Comparison of ENCODE assay signal across 9 mouse cellular contexts in genomic region chr4:132303484-132303883, GRCm38 (mm10). TPM values are rescaled to one million over a fixed set of nuclear protein-coding genes. Genes with fewer than 3 reads are reported as not detected.
DNase-seq lines count a peak whose midpoint lies in the region; ATAC-seq and TF ChIP-seq lines count a peak whose summit lies in the region.
"Not testable (repeated sequence)": the region's sequence is repeated elsewhere in the genome, so short reads cannot be mapped to it uniquely, and the experiment has no call there.
"Had no signal": no experiment of that assay in that cellular context is flagged by ENCODE, and none has a peak within 500 bp of the region (broad histone marks: within the 10 kb centered on the region; RNA-seq: fewer than 3 reads in every experiment).

No protein-coding gene starts in this region.

- peak overlapping the region; percentile 80 for H3K4me2 ChIP-seq in embryonic facial prominence, embryonic 15.5 days (replicated peaks)
- peak overlapping the region; percentile 60 for H3K4me2 ChIP-seq in hindbrain, embryonic 13.5 days
- H3K4me2 ChIP-seq in kidney, embryonic 16.5 days (replicated peaks; ENCODE audit: low read depth, low read length), result peak overlapping the region; percentile 74
- H3K4me2 ChIP-seq in liver, embryonic 12.5 days, result peak overlapping the region; percentile 92
- peak overlapping the region; percentile 58 for H3K4me2 ChIP-seq in neural tube, embryonic 14.5 days (ENCODE audit: low read depth, low read length)

- 41% methylated on average over 6 of the region's 6 CpGs for WGBS in embryonic facial prominence, embryonic 15.5 days
- WGBS in heart, adult 2 months, result 53% methylated on average over 6 of the region's 6 CpGs
- 43% methylated on average over 6 of the region's 6 CpGs for WGBS in hindbrain, embryonic 13.5 days
- 38% methylated on average over 6 of the region's 6 CpGs for WGBS in kidney, embryonic 16.5 days
- WGBS in liver, embryonic 12.5 days (ENCODE audit: insufficient replicate concordance), result 31% methylated on average over 6 of the region's 6 CpGs
- 47% methylated on average over 6 of the region's 6 CpGs for WGBS in midbrain, embryonic 10.5 days
- 51% methylated on average over 6 of the region's 6 CpGs for WGBS in neural tube, embryonic 14.5 days

- DNase-seq in G1E (ENCODE audit: low spot score); heart, adult 2 months; midbrain, embryonic 10.5 days (ENCODE audit: low spot score): not testable (repeated sequence)

- peak overlapping the region; percentile 45; the same call in 1 of the 2 replicates for H3K27ac ChIP-seq in embryonic facial prominence, embryonic 15.5 days (replicated peaks)
- H3K27ac ChIP-seq in heart, adult 2 months; hindbrain, embryonic 13.5 days; kidney, embryonic 16.5 days (ENCODE audit: low read length); midbrain, embryonic 10.5 days (replicated peaks); neural tube, embryonic 14.5 days (ENCODE audit: low read depth, low read length): not testable (repeated sequence)
- peak overlapping the region; percentile 67; the same call in 1 of the 2 replicates for H3K27ac ChIP-seq in liver, embryonic 12.5 days

- H3K9ac ChIP-seq in embryonic facial prominence, embryonic 15.5 days; heart, adult 2 months (ENCODE audit: low read depth, low read length): not testable (repeated sequence)
- H3K9ac ChIP-seq in hindbrain, embryonic 13.5 days, result peak overlapping the region; percentile 71
- peak overlapping the region; percentile 68; the same call in 1 of the 2 replicates for H3K9ac ChIP-seq in kidney, embryonic 16.5 days (replicated peaks; ENCODE audit: low read length)
- peak overlapping the region; percentile 78 for H3K9ac ChIP-seq in liver, embryonic 12.5 days
- H3K9ac ChIP-seq in neural tube, embryonic 14.5 days (replicated peaks; ENCODE audit: low read depth, low read length), result peak overlapping the region; percentile 48; the same call in 1 of the 2 replicates

- ATAC-seq in G1E (ENCODE audit: extremely low read depth, insufficient number of reproducible peaks, low FRiP score, poor library complexity, severe bottlenecking); embryonic facial prominence, embryonic 15.5 days (ENCODE audit: insufficient number of reproducible peaks, low FRiP score, low TSS enrichment, low read depth); hindbrain, embryonic 13.5 days (ENCODE audit: low FRiP score); kidney, embryonic 16.5 days (ENCODE audit: low FRiP score, low TSS enrichment); liver, embryonic 12.5 days; neural tube, embryonic 14.5 days (ENCODE audit: low read depth): not testable (repeated sequence)

- H3K36me3 ChIP-seq in G1E (replicated peaks); embryonic facial prominence, embryonic 15.5 days; heart, adult 2 months (ENCODE audit: control insufficient read depth, insufficient read depth, low read length); hindbrain, embryonic 13.5 days; kidney, embryonic 16.5 days (ENCODE audit: insufficient read depth, low read length); liver, embryonic 12.5 days; midbrain, embryonic 10.5 days; neural tube, embryonic 14.5 days (ENCODE audit: control insufficient read depth, insufficient read depth, low read length): not testable (repeated sequence)

- intact Hi-C loops in heart, adult 2 months (cut with DNase I), result not testable (repeated sequence)

- H3K27me3 ChIP-seq in G1E (ENCODE audit: insufficient read depth, low read length); embryonic facial prominence, embryonic 15.5 days; heart, adult 2 months (ENCODE audit: control insufficient read depth, insufficient read depth, low read length); hindbrain, embryonic 13.5 days; kidney, embryonic 16.5 days (ENCODE audit: insufficient read depth, low read length); liver, embryonic 12.5 days (replicated peaks); midbrain, embryonic 10.5 days (ENCODE audit: low read depth, poor library complexity, severe bottlenecking); neural tube, embryonic 14.5 days (ENCODE audit: control insufficient read depth, insufficient read depth, low read length): not testable (repeated sequence)

- not testable (repeated sequence) for H3K9me3 ChIP-seq in G1E (replicated peaks); embryonic facial prominence, embryonic 15.5 days (replicated peaks); hindbrain, embryonic 13.5 days; kidney, embryonic 16.5 days (ENCODE audit: low read length); liver, embryonic 12.5 days (replicated peaks); midbrain, embryonic 10.5 days (replicated peaks); neural tube, embryonic 14.5 days (ENCODE audit: control insufficient read depth, low read length)

- TF ChIP-seq POLR2A in heart, adult 2 months (IDR thresholded peaks at IDR 0.05; ENCODE audit: insufficient read depth, low read depth, low read length), result not testable (repeated sequence)

- TF ChIP-seq EP300 in heart, adult 2 months (IDR thresholded peaks at IDR 0.05; ENCODE audit: insufficient read depth, low read depth, low read length), result not testable (repeated sequence)

- not testable (repeated sequence) for TF ChIP-seq CTCF in G1E (IDR thresholded peaks at IDR 0.05; ENCODE audit: low read depth, low read length)
- peak; percentile 2; the same call in 1 of the 2 replicates for TF ChIP-seq CTCF in heart, adult 2 months (IDR thresholded peaks at IDR 0.05)

- H3K79me2 ChIP-seq in heart, adult 2 months (replicated peaks; ENCODE audit: control insufficient read depth, insufficient read depth, low read length), result not testable (repeated sequence)

- peak overlapping the region; percentile 75 for H3K4me3 ChIP-seq in G1E (ENCODE audit: low read depth, low read length)
- peak overlapping the region; percentile 51 for H3K4me3 ChIP-seq in embryonic facial prominence, embryonic 15.5 days (replicated peaks)
- peak overlapping the region; percentile 59 for H3K4me3 ChIP-seq in heart, adult 2 months
- peak overlapping the region; percentile 45 for H3K4me3 ChIP-seq in hindbrain, embryonic 13.5 days
- H3K4me3 ChIP-seq in kidney, embryonic 16.5 days (ENCODE audit: low read length), result peak overlapping the region; percentile 56
- H3K4me3 ChIP-seq in liver, embryonic 12.5 days, result peak overlapping the region; percentile 65
- H3K4me3 ChIP-seq in midbrain, embryonic 10.5 days, result peak overlapping the region; percentile 59
- peak overlapping the region; percentile 32 for H3K4me3 ChIP-seq in neural tube, embryonic 14.5 days (ENCODE audit: low read depth, low read length)

- peaks cover 44% of the 10 kb centered on the region for H3K4me1 ChIP-seq in G1E (ENCODE audit: insufficient read depth, low read depth, low read length)
- H3K4me1 ChIP-seq in embryonic facial prominence, embryonic 15.5 days, result peaks cover 14% of the 10 kb centered on the region; the same call in 1 of the 2 replicates
- not testable (repeated sequence) for H3K4me1 ChIP-seq in heart, adult 2 months (ENCODE audit: control insufficient read depth, insufficient read depth, low read length); hindbrain, embryonic 13.5 days (replicated peaks); kidney, embryonic 16.5 days (ENCODE audit: insufficient read depth, low read length); neural tube, embryonic 14.5 days (ENCODE audit: control insufficient read depth, insufficient read depth, low read length)
- peaks cover 30% of the 10 kb centered on the region for H3K4me1 ChIP-seq in liver, embryonic 12.5 days
- H3K4me1 ChIP-seq in midbrain, embryonic 10.5 days, result peaks cover 14% of the 10 kb centered on the region

RNA-seq across cellular contexts. Expression of gene Rab42, which starts 0.3 kb away (rescaled TPM):
- total RNA-seq in G1E (2014; fragmentation: Nextera tagmentation), result 1.4 TPM in 1 of 2 replicates, not detected in the other
- total RNA-seq in G1E (2017), result 0.52 TPM in 1 of 2 replicates, not detected in the other
- polyA plus RNA-seq in G1E (2012), result 0.95 and 1.0 TPM in 2 replicates
- polyA plus RNA-seq in embryonic facial prominence, embryonic 15.5 days (2015; fragmentation: Nextera tagmentation; extraction: Ambion mirVana), result 2.4 and 3.4 TPM in 2 replicates
- total RNA-seq in heart, adult 2 months (2021), result 1 to 10 TPM in 1 of 2 experiments, under 1 TPM in 1; 0.73 to 1.1 TPM
- 3.8 and 4.2 TPM in 2 replicates for polyA plus RNA-seq in heart, adult 2 months (2012; rRNA removed)
- 0.80 and 0.84 TPM in 2 replicates for polyA plus RNA-seq in hindbrain, embryonic 13.5 days (2015; fragmentation: Nextera tagmentation; extraction: Ambion mirVana)
- 3.9 and 4.1 TPM in 2 replicates for polyA plus RNA-seq in kidney, embryonic 16.5 days (2015; fragmentation: Nextera tagmentation; extraction: Ambion mirVana)
- polyA plus RNA-seq in liver, embryonic 12.5 days (2016; fragmentation: Nextera tagmentation; extraction: Ambion mirVana), result 0.61 and 1.0 TPM in 2 replicates
- 0.79 and 0.85 TPM in 2 replicates for polyA plus RNA-seq in midbrain, embryonic 10.5 days (2016; fragmentation: Nextera tagmentation; extraction: Ambion mirVana)
- polyA plus RNA-seq in neural tube, embryonic 14.5 days (2014; fragmentation: Nextera tagmentation; extraction: Ambion mirVana), result 1.4 and 3.0 TPM in 2 replicates
- polyA plus RNA-seq: Patski had no signal

RNA-seq across cellular contexts. Expression of gene Trnau1ap, which starts 25.9 kb away (rescaled TPM):
- total RNA-seq in G1E (2014; fragmentation: Nextera tagmentation) (21.6 and 22.8 TPM in 2 replicates), G1E (2017) (40.2 and 49.0 TPM in 2 replicates)
- 29.1 and 37.6 TPM in 2 replicates for polyA plus RNA-seq in G1E (2012)
- 74.1 and 75.7 TPM in 2 replicates for polyA plus RNA-seq in embryonic facial prominence, embryonic 15.5 days (2015; fragmentation: Nextera tagmentation; extraction: Ambion mirVana)
- total RNA-seq in heart, adult 2 months (2021), result 10 to 100 TPM; 21.3 to 24.6 TPM
- 14.8 and 14.9 TPM in 2 replicates for polyA plus RNA-seq in heart, adult 2 months (2012; rRNA removed)
- 75.7 and 80.9 TPM in 2 replicates for polyA plus RNA-seq in hindbrain, embryonic 13.5 days (2015; fragmentation: Nextera tagmentation; extraction: Ambion mirVana)
- 75.8 and 77.0 TPM in 2 replicates for polyA plus RNA-seq in kidney, embryonic 16.5 days (2015; fragmentation: Nextera tagmentation; extraction: Ambion mirVana)
- 48.2 and 50.8 TPM in 2 replicates for polyA plus RNA-seq in liver, embryonic 12.5 days (2016; fragmentation: Nextera tagmentation; extraction: Ambion mirVana)
- 83.5 and 87.8 TPM in 2 replicates for polyA plus RNA-seq in midbrain, embryonic 10.5 days (2016; fragmentation: Nextera tagmentation; extraction: Ambion mirVana)
- polyA plus RNA-seq in neural tube, embryonic 14.5 days (2014; fragmentation: Nextera tagmentation; extraction: Ambion mirVana), result 66.0 and 71.9 TPM in 2 replicates

RNA-seq across cellular contexts. Expression of gene Taf12, which starts 29.3 kb away (rescaled TPM):
- total RNA-seq in G1E (2014; fragmentation: Nextera tagmentation) (52.8 and 64.5 TPM in 2 replicates), G1E (2017) (48.7 and 63.3 TPM in 2 replicates)
- polyA plus RNA-seq in G1E (2012), result 15.9 and 16.8 TPM in 2 replicates
- polyA plus RNA-seq in embryonic facial prominence, embryonic 15.5 days (2015; fragmentation: Nextera tagmentation; extraction: Ambion mirVana), result 44.4 and 48.8 TPM in 2 replicates
- 10 to 100 TPM; 29.8 to 34.6 TPM for total RNA-seq in heart, adult 2 months (2021)
- polyA plus RNA-seq in heart, adult 2 months (2012; rRNA removed), result 16.1 and 25.1 TPM in 2 replicates
- 44.6 and 49.0 TPM in 2 replicates for polyA plus RNA-seq in hindbrain, embryonic 13.5 days (2015; fragmentation: Nextera tagmentation; extraction: Ambion mirVana)
- polyA plus RNA-seq in kidney, embryonic 16.5 days (2015; fragmentation: Nextera tagmentation; extraction: Ambion mirVana), result 42.9 and 45.7 TPM in 2 replicates
- polyA plus RNA-seq in liver, embryonic 12.5 days (2016; fragmentation: Nextera tagmentation; extraction: Ambion mirVana), result 61.7 and 61.8 TPM in 2 replicates
- 70.1 and 73.0 TPM in 2 replicates for polyA plus RNA-seq in midbrain, embryonic 10.5 days (2016; fragmentation: Nextera tagmentation; extraction: Ambion mirVana)
- polyA plus RNA-seq in neural tube, embryonic 14.5 days (2014; fragmentation: Nextera tagmentation; extraction: Ambion mirVana), result 39.8 and 40.2 TPM in 2 replicates

RNA-seq across cellular contexts. Expression of gene Gmeb1, which starts 42.1 kb away (rescaled TPM):
- 16.8 and 25.4 TPM in 2 replicates for total RNA-seq in G1E (2014; fragmentation: Nextera tagmentation)
- 16.1 and 16.5 TPM in 2 replicates for total RNA-seq in G1E (2017)
- polyA plus RNA-seq in G1E (2012), result 13.5 and 19.2 TPM in 2 replicates
- polyA plus RNA-seq in embryonic facial prominence, embryonic 15.5 days (2015; fragmentation: Nextera tagmentation; extraction: Ambion mirVana), result 37.5 and 37.8 TPM in 2 replicates
- 10 to 100 TPM in 1 of 2 experiments, 1 to 10 TPM in 1; 8.5 to 10.0 TPM for total RNA-seq in heart, adult 2 months (2021)
- polyA plus RNA-seq in heart, adult 2 months (2012; rRNA removed), result 7.7 and 9.5 TPM in 2 replicates
- polyA plus RNA-seq in hindbrain, embryonic 13.5 days (2015; fragmentation: Nextera tagmentation; extraction: Ambion mirVana), result 47.1 and 48.7 TPM in 2 replicates
- 39.3 and 45.1 TPM in 2 replicates for polyA plus RNA-seq in kidney, embryonic 16.5 days (2015; fragmentation: Nextera tagmentation; extraction: Ambion mirVana)
- 19.1 and 19.5 TPM in 2 replicates for polyA plus RNA-seq in liver, embryonic 12.5 days (2016; fragmentation: Nextera tagmentation; extraction: Ambion mirVana)
- polyA plus RNA-seq in midbrain, embryonic 10.5 days (2016; fragmentation: Nextera tagmentation; extraction: Ambion mirVana), result 45.9 and 49.3 TPM in 2 replicates
- 38.1 and 38.3 TPM in 2 replicates for polyA plus RNA-seq in neural tube, embryonic 14.5 days (2014; fragmentation: Nextera tagmentation; extraction: Ambion mirVana)

RNA-seq across cellular contexts. Expression of gene Rcc1, which starts 49.9 kb away (rescaled TPM):
- total RNA-seq in G1E (2014; fragmentation: Nextera tagmentation), result 24.2 and 26.8 TPM in 2 replicates
- 38.6 and 39.2 TPM in 2 replicates for total RNA-seq in G1E (2017)
- polyA plus RNA-seq in G1E (2012), result 70.0 and 86.0 TPM in 2 replicates
- polyA plus RNA-seq in embryonic facial prominence, embryonic 15.5 days (2015; fragmentation: Nextera tagmentation; extraction: Ambion mirVana), result 66.6 and 69.8 TPM in 2 replicates
- total RNA-seq in heart, adult 2 months (2021), result 1 to 10 TPM; 6.6 to 7.5 TPM
- 5.1 and 5.2 TPM in 2 replicates for polyA plus RNA-seq in heart, adult 2 months (2012; rRNA removed)
- polyA plus RNA-seq in hindbrain, embryonic 13.5 days (2015; fragmentation: Nextera tagmentation; extraction: Ambion mirVana), result 37.2 and 42.1 TPM in 2 replicates
- polyA plus RNA-seq in kidney, embryonic 16.5 days (2015; fragmentation: Nextera tagmentation; extraction: Ambion mirVana), result 89.6 and 92.7 TPM in 2 replicates
- polyA plus RNA-seq in liver, embryonic 12.5 days (2016; fragmentation: Nextera tagmentation; extraction: Ambion mirVana), result 91.9 and 102 TPM in 2 replicates
- 144 and 164 TPM in 2 replicates for polyA plus RNA-seq in midbrain, embryonic 10.5 days (2016; fragmentation: Nextera tagmentation; extraction: Ambion mirVana)
- polyA plus RNA-seq in neural tube, embryonic 14.5 days (2014; fragmentation: Nextera tagmentation; extraction: Ambion mirVana), result 14.0 and 22.1 TPM in 2 replicates
